Mouse (Mus musculus) heart, embryonic 12.5 days (tissue): ENCODE measurements around the gene 3110040M04Rik. TPM values are rescaled to one million over a fixed set of nuclear protein-coding genes. Genes with fewer than 3 reads are reported as not detected.
A peak's percentile ranks its signal among the peaks of the same experiment; 100 is the strongest.
"Not testable (repeated sequence)": the region's sequence is repeated elsewhere in the genome, so short reads cannot be mapped to it uniquely, and the experiment has no call there.

Experiments
- ATAC-seq: fragments of 200-750 bp; cut with Nextera tagmentation; 2 replicates; pipeline ENCODE4 v1.8.0; 2017; ENCODE audit warnings: moderate TSS enrichment, moderate library complexity; ENCODE audit not compliant: insufficient number of reproducible peaks, low FRiP score
- H3K27ac ChIP-seq: fragments of 300-500 bp; sonication (generic); 2 replicates; pipeline ENCODE4 v1.5.1; 2016; ENCODE audit warnings: mild to moderate bottlenecking, moderate library complexity; ENCODE audit not compliant: poor library complexity, severe bottlenecking
- H3K27me3 ChIP-seq: fragments of 300-500 bp; sonication (generic); replicated peaks from 2 replicates; pipeline ENCODE4 v1.6.1; 2016; ENCODE audit warnings: mild to moderate bottlenecking, moderate library complexity
- H3K36me3 ChIP-seq: fragments of 300-500 bp; sonication (generic); 2 replicates; pipeline ENCODE4 v1.6.1; 2016; ENCODE audit warnings: mild to moderate bottlenecking, moderate library complexity
- H3K4me1 ChIP-seq: fragments of 300-500 bp; sonication (generic); replicated peaks from 2 replicates; pipeline ENCODE4 v1.6.1; 2016; ENCODE audit warnings: mild to moderate bottlenecking
- H3K4me2 ChIP-seq: fragments of 300-500 bp; sonication (generic); 2 replicates; pipeline ENCODE4 v1.6.1; 2016; ENCODE audit warnings: mild to moderate bottlenecking, moderate library complexity
- H3K4me3 ChIP-seq: fragments of 300-500 bp; sonication (generic); 2 replicates; pipeline ENCODE4 v1.5.1; 2016; ENCODE audit warnings: mild to moderate bottlenecking
- H3K9ac ChIP-seq: fragments of 300-500 bp; sonication (generic); 2 replicates; pipeline ENCODE4 v1.6.1; 2016; ENCODE audit warnings: mild to moderate bottlenecking, moderate library complexity
- H3K9me3 ChIP-seq: fragments of 300-500 bp; sonication (generic); replicated peaks from 2 replicates; pipeline ENCODE4 v1.6.1; 2016; ENCODE audit warnings: mild to moderate bottlenecking, moderate library complexity
- WGBS: fragments of 180-500 bp; shearing (Covaris S2); methylation state at CpG from one replicate; pipeline ENCODE4 v1.1.7; 2016; 5-methylcytosine and 5-hydroxymethylcytosine counted together
- polyA plus RNA-seq: library from polyadenylated mRNA; unstranded; fragments of >200 nt; fragmentation: Nextera tagmentation; extraction: Ambion mirVana; gene quantifications from 2 replicates; pipeline ENCODE4 v1.2.1, GENCODE M21; 2016

The 3110040M04Rik gene
- polyA plus RNA-seq, 1 experiment from 2014 or later: 0.55 TPM

GRCm38 (mm10) chr1:151192739-151193138, 11.2 kb upstream of the 3110040M04Rik start:
- WGBS: 89% methylated on average over 15 of the region's 15 CpGs

GRCm38 (mm10) chr1:151195986-151196385, 7.9 kb upstream of the 3110040M04Rik start:
- not testable (repeated sequence) for H3K9ac ChIP-seq, H3K27me3 ChIP-seq, H3K4me1 ChIP-seq, H3K36me3 ChIP-seq, ATAC-seq, H3K4me3 ChIP-seq, H3K9me3 ChIP-seq, H3K4me2 ChIP-seq, H3K27ac ChIP-seq
- 76% methylated on average over 4 of the region's 4 CpGs for WGBS

More at GRCm38 (mm10) chr1:151192739-151193138, 11.2 kb upstream of the 3110040M04Rik start:
- not testable (repeated sequence) for H3K27me3 ChIP-seq, H3K4me1 ChIP-seq, H3K36me3 ChIP-seq, H3K27ac ChIP-seq, H3K4me3 ChIP-seq, ATAC-seq, H3K9me3 ChIP-seq, H3K4me2 ChIP-seq, H3K9ac ChIP-seq

GRCm38 (mm10) chr1:151196690-151197089, 7.2 kb upstream of the 3110040M04Rik start:
- H3K36me3 ChIP-seq, H3K9ac ChIP-seq, H3K9me3 ChIP-seq, H3K4me2 ChIP-seq, ATAC-seq, H3K4me1 ChIP-seq, H3K27me3 ChIP-seq, H3K27ac ChIP-seq, H3K4me3 ChIP-seq: not testable (repeated sequence)
- 44% methylated on average over 3 of the region's 3 CpGs for WGBS

DNA sequence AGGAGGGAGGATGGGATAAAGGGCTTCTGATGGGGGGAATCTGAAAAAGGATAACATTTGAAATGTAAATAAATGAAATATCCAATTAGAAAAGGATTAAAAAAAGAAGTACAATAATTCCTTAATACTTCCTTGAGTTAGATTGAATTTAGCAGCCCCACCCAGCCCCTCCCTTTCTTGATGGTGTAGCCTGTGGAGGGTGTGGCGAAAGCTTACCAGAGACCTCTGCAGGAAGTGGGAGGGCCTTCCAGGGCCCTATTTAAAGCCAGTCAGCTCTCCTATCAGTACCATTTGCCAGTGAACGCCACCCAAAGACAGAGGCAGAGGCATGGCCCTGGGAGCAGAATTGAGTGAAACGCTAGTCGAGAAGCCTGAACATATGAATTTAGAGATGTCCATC, 5.8 kb upstream of the 3110040M04Rik start, which contains the start of gene Gm47995:
TSS of gene Gm47995 (plus strand) at position 329 of the 400 bp plus-strand sequence.
- H3K4me1 ChIP-seq, H3K9me3 ChIP-seq, H3K36me3 ChIP-seq, ATAC-seq, H3K27ac ChIP-seq, H3K9ac ChIP-seq, H3K4me2 ChIP-seq, H3K27me3 ChIP-seq, H3K4me3 ChIP-seq: not testable (repeated sequence)
- WGBS: 58% methylated on average over 4 of the region's 4 CpGs

GRCm38 (mm10) chr1:151200620-151201019, 3.3 kb upstream of the 3110040M04Rik start:
- not testable (repeated sequence) for H3K27ac ChIP-seq, ATAC-seq, H3K9ac ChIP-seq, H3K27me3 ChIP-seq, H3K9me3 ChIP-seq, H3K4me3 ChIP-seq, H3K4me2 ChIP-seq, H3K4me1 ChIP-seq, H3K36me3 ChIP-seq

GRCm38 (mm10) chr1:151202771-151203170, 1.1 kb upstream of the 3110040M04Rik start:
- 39% methylated on average over 4 of the region's 5 CpGs for whole genome bisulfite sequencing
- H3K4me2 ChIP-seq, H3K9me3 ChIP-seq, H3K27me3 ChIP-seq, H3K4me3 ChIP-seq, H3K4me1 ChIP-seq, H3K9ac ChIP-seq, H3K27ac ChIP-seq, H3K36me3 ChIP-seq: not testable (repeated sequence)
- peak; percentile 51; the same call in 1 of the 2 replicates for ATAC-seq

DNA sequence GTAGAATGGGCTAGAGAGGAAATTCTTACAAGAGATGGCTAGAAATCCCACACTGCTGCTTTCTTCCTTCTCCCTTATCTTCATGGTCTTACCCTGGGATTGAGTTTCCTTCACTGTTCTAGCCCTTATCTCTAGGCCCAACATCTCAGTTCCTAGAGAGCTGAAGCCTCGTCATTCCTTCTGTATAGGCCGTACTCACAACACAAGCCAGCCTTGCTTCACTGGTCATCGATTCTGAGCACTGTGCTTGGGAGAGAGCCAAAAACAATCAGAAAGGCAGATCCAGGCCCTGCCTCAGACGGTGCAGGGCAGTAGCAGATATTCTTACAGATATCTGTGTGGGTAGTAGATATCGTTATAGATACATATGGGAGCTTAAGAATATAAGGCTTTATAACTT, 4.6 kb downstream of the 3110040M04Rik start:
- ATAC-seq: peak; percentile 66; the same call in 1 of the 2 replicates
- H3K27ac ChIP-seq, H3K4me1 ChIP-seq, H3K4me3 ChIP-seq, H3K36me3 ChIP-seq, H3K27me3 ChIP-seq, H3K9ac ChIP-seq, H3K9me3 ChIP-seq, H3K4me2 ChIP-seq: not testable (repeated sequence)
- 38% methylated on average over 4 of the region's 5 CpGs for WGBS

DNA sequence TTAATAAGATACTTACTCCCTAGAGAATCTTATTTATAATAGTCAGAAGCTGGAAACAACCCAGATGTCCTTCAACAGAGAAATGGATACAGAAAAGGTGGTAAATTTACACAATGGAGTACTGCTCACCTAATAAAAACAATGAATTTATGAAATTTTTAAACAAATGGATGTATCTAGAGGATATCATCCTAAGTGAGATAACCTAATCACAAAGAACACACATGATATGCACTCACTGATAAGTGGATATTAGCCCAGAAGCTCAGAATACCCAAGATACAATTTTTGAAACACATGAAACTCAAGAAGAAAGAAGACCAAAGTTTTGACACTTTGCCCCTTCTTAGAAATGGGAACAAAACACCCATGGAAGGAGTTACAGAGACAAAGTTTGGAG, 5.0 kb downstream of the 3110040M04Rik start:
- not testable (repeated sequence) for H3K27me3 ChIP-seq, H3K4me1 ChIP-seq, H3K9me3 ChIP-seq, H3K27ac ChIP-seq, H3K9ac ChIP-seq, H3K4me2 ChIP-seq, H3K36me3 ChIP-seq, H3K4me3 ChIP-seq
- peak; percentile 48; the same call in 1 of the 2 replicates for ATAC-seq

DNA sequence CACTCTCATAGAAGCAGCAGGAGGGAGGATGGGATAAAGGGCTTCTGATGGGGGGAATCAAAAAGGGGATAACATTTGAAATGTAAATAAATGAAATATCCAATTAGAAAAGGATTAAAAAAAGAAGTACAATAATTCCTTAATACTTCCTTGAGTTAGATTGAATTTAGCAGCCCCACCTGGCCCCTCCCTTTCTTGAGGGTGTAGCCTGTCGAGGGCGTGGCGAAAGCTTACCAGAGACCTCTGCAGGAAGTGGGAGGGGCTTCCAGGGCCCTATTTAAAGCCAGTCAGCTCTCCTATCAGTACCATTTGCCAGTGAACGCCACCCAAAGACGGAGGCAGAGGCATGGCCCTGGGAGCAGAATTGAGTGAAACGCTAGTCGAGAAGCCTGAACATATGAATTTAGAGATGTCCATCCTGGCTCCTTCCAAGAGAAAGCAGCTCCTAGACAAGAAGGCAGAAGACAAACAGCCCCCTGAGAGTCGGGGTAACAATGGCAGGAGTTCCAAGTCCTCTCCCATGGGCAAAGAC, 6.0 kb downstream of the 3110040M04Rik start, which contains the start of gene Gm47996:
TSS of gene Gm47996 (plus strand) at position 308 of the 532 bp plus-strand sequence.
- H3K27ac ChIP-seq, H3K27me3 ChIP-seq, H3K4me2 ChIP-seq, H3K4me3 ChIP-seq, H3K9ac ChIP-seq, ATAC-seq, H3K36me3 ChIP-seq, H3K9me3 ChIP-seq, H3K4me1 ChIP-seq: not testable (repeated sequence)
- WGBS: 74% methylated on average over 6 of the region's 8 CpGs

- ATAC-seq, H3K4me2 ChIP-seq, H3K36me3 ChIP-seq, H3K9ac ChIP-seq, H3K9me3 ChIP-seq, H3K27ac ChIP-seq, H3K4me3 ChIP-seq, H3K4me1 ChIP-seq, H3K27me3 ChIP-seq: not testable (repeated sequence)
- 57% methylated on average over 5 of the region's 5 CpGs for WGBS
Measured at GRCm38 (mm10) chr1:151211666-151212065, 7.7 kb downstream of the 3110040M04Rik start.

- WGBS: 74% methylated on average over 2 of the region's 2 CpGs
- no peaks in the 10 kb centered on the region for H3K9me3 ChIP-seq
- no peak for ATAC-seq
- H3K4me1 ChIP-seq: 0 out of 2 replicates have a peak, but pooled peaks cover 5% of the 10 kb centered on the region
- no peaks in the 10 kb centered on the region for H3K36me3 ChIP-seq
- no peaks in the 10 kb centered on the region for H3K27me3 ChIP-seq
- no peak overlapping the region for H3K27ac ChIP-seq
- H3K9ac ChIP-seq: no peak overlapping the region
- H3K4me2 ChIP-seq: no peak overlapping the region
- H3K4me3 ChIP-seq: no peak overlapping the region
Measured at GRCm38 (mm10) chr1:151214862-151215261, 10.9 kb downstream of the 3110040M04Rik start.

DNA sequence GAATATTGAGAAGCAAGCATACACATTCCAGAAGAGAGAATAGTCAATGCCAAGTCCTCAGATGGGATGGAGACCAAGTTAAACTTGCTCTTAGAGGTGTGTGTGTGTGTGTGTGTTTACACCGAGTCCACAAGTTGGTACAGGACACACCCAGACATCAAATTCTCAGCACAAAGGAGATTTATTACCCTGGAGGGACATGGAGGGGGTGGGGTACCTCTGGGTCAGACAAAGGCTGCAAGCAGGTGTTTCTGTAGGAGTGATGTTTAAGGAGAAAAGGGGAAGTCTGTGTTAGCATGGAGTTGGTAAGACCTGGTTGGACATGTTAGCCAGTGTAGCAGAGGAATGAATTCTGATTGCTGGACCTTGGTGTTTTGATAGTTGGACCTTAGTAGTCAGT, 12.1 kb downstream of the 3110040M04Rik start:
- Histone ChIP-seq H3K4me2 (no peak overlapping the region), H3K36me3 (no peaks in the 10 kb centered on the region), H3K27ac (no peak overlapping the region), H3K4me3 (no peak overlapping the region), H3K27me3 (no peaks in the 10 kb centered on the region), H3K4me1 (0 out of 2 replicates have a peak, but pooled peaks cover 5% of the 10 kb centered on the region), H3K9me3 (no peaks in the 10 kb centered on the region), H3K9ac (no peak overlapping the region)
- 81% methylated on average over 1 of the region's 1 CpGs for WGBS
- no peak for ATAC-seq
